Comparison of ENCODE assay signal across 8 mouse cellular contexts in genomic region chr4:133660193-133661155, GRCm38 (mm10). TPM values are rescaled to one million over a fixed set of nuclear protein-coding genes. Genes with fewer than 3 reads are reported as not detected.
DNase-seq lines count a peak whose midpoint lies in the region; ATAC-seq lines count a peak whose summit lies in the region.

No protein-coding gene starts in this region.

- ATAC-seq in lung, embryonic 15.5 days (ENCODE audit: borderline replicate concordance, extremely low read depth, low FRiP score, low TSS enrichment) = peak; percentile 89
- no peak for ATAC-seq in activated CD4-positive, CD25-positive, alpha-beta regulatory T cell, adult 4 months

- peak overlapping the region; percentile 37 for H3K4me3 ChIP-seq in lung, embryonic 15.5 days

- WGBS in lung, embryonic 15.5 days = 7% methylated on average over 10 of the region's 10 CpGs

- H3K4me2 ChIP-seq in lung, embryonic 15.5 days = peak overlapping the region; percentile 60

- H3K27me3 ChIP-seq in lung, embryonic 15.5 days = no peaks in the 10 kb centered on the region

- peaks cover 52% of the 10 kb centered on the region for H3K4me1 ChIP-seq in lung, embryonic 15.5 days

- H3K27ac ChIP-seq in lung, embryonic 15.5 days = peak overlapping the region; percentile 99

- H3K9ac ChIP-seq in lung, embryonic 15.5 days = peak overlapping the region; percentile 40

- DNase-seq in NIH3T3 (ENCODE audit: low read depth) = peak; percentile 82
- DNase-seq in cerebellum, adult 18-20 months = peak; percentile 94 to 96
- peak; percentile 69 to 86 for DNase-seq in frontal cortex, adult 2 months (ENCODE audit: extremely low spot score in 1 of 2, low spot score in 1 of 2)
- peak; percentile 88 for DNase-seq in heart, postnatal 4 days
- DNase-seq in layer of hippocampus, adult 9-10 months (ENCODE audit: low spot score) = peak; percentile 64
- DNase-seq in ovary, postnatal 36 days (ENCODE audit: low spot score) = peak; percentile 83

- peaks cover 8% of the 10 kb centered on the region for H3K36me3 ChIP-seq in lung, embryonic 15.5 days

- no peaks in the 10 kb centered on the region for H3K9me3 ChIP-seq in lung, embryonic 15.5 days

RNA-seq across cellular contexts. Expression of gene Zdhhc18, which starts 10.5 kb away (rescaled TPM):
- 38.5 and 43.3 TPM in 2 replicates for polyA plus RNA-seq in frontal cortex, adult 2 months (2012; rRNA removed)
- 10 to 100 TPM; 21.4 to 22.1 TPM for total RNA-seq in heart, postnatal 4 days (2021)
- polyA plus RNA-seq in lung, embryonic 15.5 days (2015; fragmentation: Nextera tagmentation; extraction: Ambion mirVana) = 6.2 and 7.7 TPM in 2 replicates
- polyA plus RNA-seq in activated CD4-positive, CD25-positive, alpha-beta regulatory T cell, adult 4 months (2017; shearing (Covaris generic)) = 10 to 100 TPM; 25.8 to 28.8 TPM

RNA-seq across cellular contexts. Expression of gene Pigv, which starts 12.0 kb away (rescaled TPM):
- 7.5 and 8.2 TPM in 2 replicates for polyA plus RNA-seq in frontal cortex, adult 2 months (2012; rRNA removed)
- 10 to 100 TPM in 1 of 2 experiments, 1 to 10 TPM in 1; 9.8 to 12.0 TPM for total RNA-seq in heart, postnatal 4 days (2021)
- polyA plus RNA-seq in lung, embryonic 15.5 days (2015; fragmentation: Nextera tagmentation; extraction: Ambion mirVana) = 18.4 and 20.2 TPM in 2 replicates
- polyA plus RNA-seq in activated CD4-positive, CD25-positive, alpha-beta regulatory T cell, adult 4 months (2017; shearing (Covaris generic)) = 10 to 100 TPM; 10.6 to 11.9 TPM

RNA-seq across cellular contexts. Expression of gene Sfn, which starts 58.5 kb away (rescaled TPM):
- 2.5 and 2.9 TPM in 2 replicates for polyA plus RNA-seq in frontal cortex, adult 2 months (2012; rRNA removed)
- 1 to 10 TPM; 1.3 to 1.4 TPM for total RNA-seq in heart, postnatal 4 days (2021)
- polyA plus RNA-seq in lung, embryonic 15.5 days (2015; fragmentation: Nextera tagmentation; extraction: Ambion mirVana) = 17.7 and 20.9 TPM in 2 replicates
- 10 to 100 TPM; 10.2 to 22.2 TPM for polyA plus RNA-seq in activated CD4-positive, CD25-positive, alpha-beta regulatory T cell, adult 4 months (2017; shearing (Covaris generic))
